Mouse (Mus musculus) bone marrow, adult 2 months (tissue): ENCODE measurements at regions not wholly inside any gene's neighbourhood (a gene's known extent, or its start where the extent isn't known, plus 50 kb on each side); places are given as distances from the start of the nearest gene placed in this dataset.

Experiments used
- CTCF ChIP-seq: fragments of 200-500 bp; IDR thresholded peaks from 2 replicates; pipeline ENCODE4 v1.5.1; 2011; ENCODE audit warnings: low read length, control low read depth; ENCODE audit not compliant: control insufficient read depth, insufficient read depth
- POLR2A ChIP-seq: fragments of 200-500 bp; IDR thresholded peaks from 2 replicates; pipeline ENCODE4 v1.6.1; 2011; ENCODE audit warnings: low read depth, mild to moderate bottlenecking, control low read depth, low read length, borderline replicate concordance; ENCODE audit not compliant: control insufficient read depth

GRCm38 (mm10) chr2:144133806-144134574, 101.1 kb downstream of the Banf2 start:
- TF ChIP-seq CTCF (no peak), POLR2A (no peak)
